Mouse (Mus musculus) ES-Bruce4 (cell line): ENCODE results near the gene Lhpp. TPM values are rescaled to one million over a fixed set of nuclear protein-coding genes. Genes with fewer than 3 reads are reported as not detected.

ENCODE experiments used
- H3K27ac ChIP-seq: 2 replicates; pipeline ENCODE4 v1.5.1; 2012; ENCODE audit warnings: low read length, inconsistent platforms; ENCODE audit not compliant: insufficient read depth
- H3K27me3 ChIP-seq: 2 replicates; pipeline ENCODE4 v1.6.1; 2012; ENCODE audit warnings: mild to moderate bottlenecking, low read length, inconsistent platforms; ENCODE audit not compliant: control insufficient read depth, poor library complexity, insufficient read depth, severe bottlenecking
- H3K36me3 ChIP-seq: 2 replicates; pipeline ENCODE4 v1.6.1; 2012; ENCODE audit warnings: inconsistent platforms, mild to moderate bottlenecking, low read length, moderate library complexity; ENCODE audit not compliant: control insufficient read depth, poor library complexity, insufficient read depth, severe bottlenecking
- H3K4me1 ChIP-seq: one replicate; pipeline ENCODE4 v1.8.1; 2011; ENCODE audit warnings: low read length; ENCODE audit not compliant: control insufficient read depth, insufficient read depth
- H3K4me3 ChIP-seq: 2 replicates; pipeline ENCODE4 v1.5.1; 2011; ENCODE audit warnings: low read depth, mild to moderate bottlenecking, low read length
- H3K9ac ChIP-seq: 2 replicates; pipeline ENCODE4 v1.6.1; 2012; ENCODE audit warnings: low read depth, mild to moderate bottlenecking, inconsistent platforms; ENCODE audit not compliant: poor library complexity, severe bottlenecking
- H3K9me3 ChIP-seq: replicated peaks from 2 replicates; pipeline ENCODE4 v1.6.1; 2012; ENCODE audit warnings: mild to moderate bottlenecking, low read length, inconsistent platforms; ENCODE audit not compliant: control insufficient read depth, poor library complexity, insufficient read depth, severe bottlenecking
- CTCF ChIP-seq: IDR thresholded peaks from one replicate; pipeline ENCODE4 v1.8.1; 2011; ENCODE audit warnings: low read depth, low read length
- EP300 ChIP-seq: IDR thresholded peaks from 2 replicates; pipeline ENCODE4 v1.6.1; 2011; ENCODE audit warnings: low read depth, low read length; ENCODE audit not compliant: insufficient read depth
- POLR2A ChIP-seq: IDR thresholded peaks from one replicate; pipeline ENCODE4 v1.8.1; 2011; ENCODE audit warnings: low read length; ENCODE audit not compliant: insufficient read depth
- polyA plus RNA-seq: library from polyadenylated mRNA; stranded (reverse); fragments of >200 nt; gene quantifications from 2 replicates; pipeline ENCODE4 v1.2.4, GENCODE M21; 2011; ENCODE audit warnings: low read depth; ENCODE audit not compliant: missing spikeins, insufficient read depth, insufficient read length

Gene Lhpp
- polyA plus RNA-seq, 1 experiment = 5.6 TPM

DNA sequence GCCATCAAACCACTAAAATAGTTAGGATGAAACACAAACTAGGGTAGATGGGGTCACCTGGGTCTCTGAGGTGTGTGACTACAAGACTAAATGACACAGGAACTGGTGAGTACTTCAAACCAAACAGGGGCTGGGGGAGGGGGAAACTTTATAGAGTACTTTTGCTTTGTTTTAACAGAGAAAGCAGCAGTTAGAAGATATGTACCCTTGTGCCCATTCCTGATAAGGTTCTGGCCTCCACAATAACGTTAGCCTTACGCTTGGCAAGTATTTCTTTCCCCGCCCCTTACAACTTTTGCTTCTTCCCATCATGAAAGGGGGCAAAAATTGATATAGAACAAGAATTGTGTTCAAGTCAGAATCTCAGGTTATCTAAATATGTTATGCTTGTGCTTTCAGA lies 14.7 kb upstream of the Lhpp start:
- no peak for TF ChIP-seq CTCF
- TF ChIP-seq EP300 = no peak
- TF ChIP-seq POLR2A = no peak
- Histone ChIP-seq H3K36me3 (no peaks in the 10 kb centered on the region), H3K27ac (no peak overlapping the region), H3K4me1 (no peaks in the 10 kb centered on the region), H3K27me3 (peaks cover 28% of the 10 kb centered on the region), H3K9me3 (no peaks in the 10 kb centered on the region), H3K4me3 (no peak overlapping the region), H3K9ac (no peak overlapping the region)

DNA sequence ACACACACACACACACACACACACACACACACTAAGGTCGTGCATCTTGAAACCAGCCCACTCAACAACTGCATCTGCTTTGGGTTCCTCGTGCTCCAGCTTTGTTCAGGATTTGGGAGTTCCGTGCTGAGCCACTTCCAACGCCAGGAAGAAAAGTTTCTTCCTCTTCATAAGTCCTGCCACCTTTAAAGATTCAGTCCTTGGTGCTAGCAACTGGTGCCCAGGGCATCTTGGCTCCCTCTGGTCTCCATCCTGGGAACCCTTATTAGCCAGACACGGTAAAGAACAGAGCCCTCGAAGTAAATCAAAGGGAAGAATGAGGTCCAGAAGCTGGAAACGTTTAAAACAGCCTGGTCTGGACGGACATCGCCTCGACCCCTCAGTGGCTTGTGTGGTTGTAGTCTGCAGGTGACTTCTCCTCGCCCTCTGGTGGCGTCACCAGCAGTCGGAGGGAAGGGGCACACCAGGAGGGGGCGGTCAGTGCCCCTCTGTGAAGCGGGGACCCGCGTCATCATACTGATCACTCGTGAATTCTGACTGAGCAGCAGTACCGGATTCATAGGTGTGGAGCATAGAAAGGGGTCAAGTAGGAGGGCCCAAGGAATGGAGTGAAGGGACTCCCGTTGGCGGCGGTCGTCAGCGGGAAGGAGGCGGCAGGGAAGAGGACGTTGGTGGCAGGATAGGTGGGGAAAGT lies 13.7 kb upstream of the Lhpp start:
- Histone ChIP-seq H3K27ac (no peak overlapping the region), H3K4me1 (no peaks in the 10 kb centered on the region), H3K4me3 (peak overlapping the region; percentile 72), H3K9me3 (no peaks in the 10 kb centered on the region), H3K36me3 (no peaks in the 10 kb centered on the region), H3K27me3 (peaks cover 28% of the 10 kb centered on the region), H3K9ac (peak overlapping the region; percentile 13)
- TF ChIP-seq EP300 (no peak), CTCF (peak; percentile 27), POLR2A (no peak)

DNA sequence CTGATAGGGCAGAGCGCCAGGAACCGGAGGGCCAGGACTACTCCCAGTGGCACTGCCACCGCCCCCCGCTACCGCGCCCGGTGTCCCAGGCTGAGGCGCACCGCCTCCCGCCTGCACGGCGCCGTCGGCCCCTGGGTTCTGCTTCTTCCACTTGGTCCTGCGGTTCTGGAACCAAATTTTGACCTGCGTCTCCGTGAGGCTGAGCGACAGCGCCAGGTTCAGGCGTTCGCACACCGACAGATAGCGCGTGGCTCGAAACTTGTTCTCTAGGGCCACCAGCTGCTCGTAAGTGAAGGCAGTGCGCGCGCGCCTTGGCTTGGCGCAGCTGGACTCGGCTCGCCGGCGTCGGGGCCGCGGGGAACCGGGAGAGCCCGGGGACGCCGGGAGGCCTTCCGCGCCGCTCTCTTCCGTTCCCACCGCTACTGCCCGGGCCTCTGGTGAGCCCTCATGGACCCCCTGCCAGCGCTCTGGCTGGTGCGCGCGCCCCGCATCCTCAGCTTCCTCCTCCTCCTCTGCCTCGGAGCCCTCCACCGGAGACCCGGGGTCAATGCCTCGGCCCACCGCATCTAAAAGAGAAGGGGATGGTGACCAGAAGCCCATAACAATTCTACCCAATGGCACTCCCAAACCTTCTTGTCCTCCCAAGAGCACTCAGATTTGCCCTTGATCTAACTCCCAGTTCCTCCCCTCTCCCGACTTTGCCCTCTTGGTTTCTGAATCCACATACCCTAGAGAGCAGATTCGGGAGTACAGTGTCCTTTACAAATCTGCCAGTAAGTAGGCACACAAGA lies 13.0 kb upstream of the Lhpp start:
- Histone ChIP-seq H3K36me3 (no peaks in the 10 kb centered on the region), H3K4me1 (no peaks in the 10 kb centered on the region), H3K9ac (peak overlapping the region; percentile 13), H3K4me3 (peak overlapping the region; percentile 72), H3K27me3 (peaks cover 30% of the 10 kb centered on the region), H3K9me3 (no peaks in the 10 kb centered on the region), H3K27ac (no peak overlapping the region)
- TF ChIP-seq EP300 (no peak), CTCF (no peak), POLR2A (no peak)

DNA sequence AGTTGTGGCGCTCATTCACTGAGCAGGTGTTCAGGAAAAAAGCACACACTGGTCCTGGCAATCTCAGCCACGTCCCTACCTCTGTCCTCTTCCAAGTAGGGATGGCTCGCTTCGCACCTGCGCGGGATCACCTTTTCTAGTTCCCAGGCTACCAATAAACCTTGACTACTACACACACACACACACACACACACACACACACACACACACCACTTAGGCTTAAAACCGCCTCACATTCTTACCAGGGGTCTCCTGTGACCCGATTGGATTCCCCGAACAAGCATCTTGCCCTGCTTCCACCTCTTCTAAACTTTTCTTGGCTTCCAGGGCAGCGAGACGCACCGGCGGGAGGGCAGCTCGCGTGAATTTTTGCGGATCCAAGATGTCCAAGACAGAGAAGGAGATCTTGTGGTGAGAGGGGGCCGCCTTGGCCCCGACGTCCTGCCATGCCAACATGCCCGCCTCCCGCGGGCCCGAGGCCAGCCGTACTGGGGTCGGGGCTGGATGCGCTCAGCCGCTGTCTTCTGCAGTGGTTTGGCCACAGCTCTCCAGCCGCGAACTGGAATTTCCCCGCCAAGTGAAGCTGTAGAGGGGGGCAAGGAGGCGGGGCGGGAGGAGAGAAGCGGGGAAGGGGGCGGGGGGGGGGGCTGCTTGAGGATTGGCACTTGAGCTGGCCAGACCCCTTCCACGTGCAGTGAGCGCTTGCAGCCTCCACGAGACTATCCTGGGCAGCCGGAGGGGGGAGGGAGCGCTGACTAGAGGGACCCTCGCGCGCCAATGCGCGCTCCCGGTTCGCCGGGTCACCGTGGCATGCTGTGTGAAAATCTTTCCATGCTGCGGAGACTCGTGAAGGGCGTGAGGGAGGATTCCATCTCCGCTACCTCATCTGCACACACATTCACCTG lies 11.1 kb upstream of the Lhpp start, which contains the start of gene Nkx1-2:
TSS of gene Nkx1-2 (minus strand) at position 567 of the 905 bp plus-strand sequence.
- H3K36me3 ChIP-seq = no peaks in the 10 kb centered on the region
- H3K9me3 ChIP-seq = no peaks in the 10 kb centered on the region
- H3K27me3 ChIP-seq = peaks cover 27% of the 10 kb centered on the region
- TF ChIP-seq EP300 (no peak), POLR2A (no peak), CTCF (no peak)
- H3K4me1 ChIP-seq = no peaks in the 10 kb centered on the region
- H3K9ac ChIP-seq = 0 out of 2 replicates have a peak within 1 kb of the TSS, but pooled peaks have one; percentile 3
- no peak within 1 kb of the TSS for H3K27ac ChIP-seq
- H3K4me3 ChIP-seq = peak within 1 kb of the TSS; percentile 27

DNA sequence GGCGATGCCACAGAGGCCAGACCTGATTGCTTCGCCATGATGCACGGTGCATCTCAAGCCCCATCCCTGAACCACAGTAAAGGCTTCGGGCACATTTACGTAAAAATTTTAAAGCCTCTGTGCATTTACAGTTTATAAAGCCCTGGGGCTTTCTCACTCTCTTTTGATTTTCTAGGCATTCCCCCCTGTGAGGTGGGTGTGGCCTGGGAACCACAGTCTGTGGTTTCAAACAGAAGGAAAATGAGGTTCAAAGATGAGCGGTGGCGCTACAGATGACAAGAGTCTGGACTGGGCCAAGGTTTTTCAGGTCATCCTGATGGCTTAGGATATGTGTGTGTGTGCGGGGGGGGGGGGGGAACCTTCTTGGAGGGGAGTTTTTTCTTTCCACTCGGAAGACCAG lies 10.4 kb upstream of the Lhpp start:
- peak overlapping the region; percentile 27 for H3K4me3 ChIP-seq
- no peak overlapping the region for H3K27ac ChIP-seq
- no peaks in the 10 kb centered on the region for H3K4me1 ChIP-seq
- H3K9me3 ChIP-seq = no peaks in the 10 kb centered on the region
- no peak for TF ChIP-seq POLR2A
- no peak for TF ChIP-seq EP300
- TF ChIP-seq CTCF = no peak
- no peak overlapping the region for H3K9ac ChIP-seq
- H3K36me3 ChIP-seq = no peaks in the 10 kb centered on the region
- peaks cover 28% of the 10 kb centered on the region for H3K27me3 ChIP-seq
